Mouse (Mus musculus): Measurements from ENCODE around the gene Tspan4.

DNA sequence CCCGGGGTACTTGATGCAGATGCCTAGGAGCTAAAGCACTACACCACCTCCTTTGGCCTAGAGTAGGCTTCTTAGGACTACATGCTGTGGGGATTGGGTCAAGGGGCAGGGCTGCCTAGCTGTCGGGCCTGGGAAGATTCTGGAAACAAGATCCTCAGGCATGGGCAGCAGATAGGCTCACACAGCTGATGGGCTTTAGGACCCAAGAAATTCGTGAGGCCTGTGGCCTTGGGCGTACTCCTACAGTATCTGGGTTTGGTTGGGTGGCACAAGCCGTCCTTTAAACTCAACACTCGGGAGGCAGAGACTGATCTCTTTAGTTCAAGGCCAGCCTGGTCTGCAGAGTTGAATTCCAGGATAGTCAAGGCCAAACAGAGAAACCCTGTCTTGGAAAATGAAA, 2.8 kb upstream of the Tspan4 start:
- TF ChIP-seq CTCF (IDR thresholded peaks at IDR 0.05; ENCODE audit: low read depth, low read length) (no peak), GATA1 (IDR thresholded peaks at IDR 0.05; ENCODE audit: borderline replicate concordance, low read length) (no peak)
